Mouse (Mus musculus) urinary bladder, adult 18-20 months (tissue): Measurements from ENCODE around the gene Lss.

Source experiments
- DNase-seq, 2 experiments: peaks; one replicate each; pipeline ENCODE4 v3.0.0; 2022; ENCODE audit warnings: low spot score in 2 of 2, mixed read lengths in 2 of 2

Gene Lss

GRCm38 (mm10) chr10:76561972-76562371 is 30.6 kb downstream of the Lss start, which contains the start of gene Spatc1l:
TSS of gene Spatc1l (plus strand) at chr10:76562272.
- no peak for DNase-seq

GRCm38 (mm10) chr10:76569996-76570685 is 38.8 kb downstream of the Lss start:
- DNase-seq, result no peak

- DNase-seq, result no peak
Observed at GRCm38 (mm10) chr10:76571070-76571469, 39.7 kb downstream of the Lss start.

GRCm38 (mm10) chr10:76572151-76572550 is 40.8 kb downstream of the Lss start:
- no peak for DNase-seq

- no peak for DNase-seq
Observed at GRCm38 (mm10) chr10:76575374-76575773, 44.0 kb downstream of the Lss start, which contains the start of gene Ftcd. TSS of gene Ftcd (plus strand) at chr10:76575648.

GRCm38 (mm10) chr10:76576920-76577319 is 45.5 kb downstream of the Lss start:
- no peak for DNase-seq

- no peak for DNase-seq
Observed at GRCm38 (mm10) chr10:76584138-76584537, 52.8 kb downstream of the Lss start.

GRCm38 (mm10) chr10:76586190-76586589 is 54.8 kb downstream of the Lss start:
- no peak for DNase-seq

GRCm38 (mm10) chr10:76590197-76590596 is 58.8 kb downstream of the Lss start:
- DNase-seq, result no peak

GRCm38 (mm10) chr10:76596338-76596737 is 65.0 kb downstream of the Lss start:
- no peak for DNase-seq

- DNase-seq, result no peak
Observed at GRCm38 (mm10) chr10:76602690-76603089, 71.3 kb downstream of the Lss start.
